Mouse (Mus musculus): ENCODE data around the gene Tubg1. TPM values are rescaled to one million over a fixed set of nuclear protein-coding genes. Genes with fewer than 3 reads are reported as not detected.

Gene Tubg1
- total RNA-seq, 2 experiments from 2014 or later = 44.4 to 52.3 TPM

GRCm38 (mm10) chr11:101163476-101164350, 44.0 kb downstream of the Tubg1 start:
- DNase-seq (ENCODE audit: extremely low spot score in 1 of 2, low spot score in 1 of 2) = no peak

- no peak for DNase-seq (ENCODE audit: extremely low spot score in 1 of 2, low spot score in 1 of 2)
Measured at GRCm38 (mm10) chr11:101164351-101164665, 44.6 kb downstream of the Tubg1 start.

GRCm38 (mm10) chr11:101164677-101165580, 45.2 kb downstream of the Tubg1 start:
- no peak for DNase-seq (ENCODE audit: extremely low spot score in 1 of 2, low spot score in 1 of 2)

GRCm38 (mm10) chr11:101166357-101166756, 46.6 kb downstream of the Tubg1 start:
- DNase-seq (ENCODE audit: extremely low spot score in 1 of 2, low spot score in 1 of 2) = no peak

GRCm38 (mm10) chr11:101167211-101167962, 47.6 kb downstream of the Tubg1 start:
- DNase-seq (ENCODE audit: extremely low spot score in 1 of 2, low spot score in 1 of 2) = no peak

- DNase-seq (ENCODE audit: extremely low spot score in 1 of 2, low spot score in 1 of 2) = no peak
Measured at GRCm38 (mm10) chr11:101167963-101168300, 48.2 kb downstream of the Tubg1 start.

- DNase-seq (ENCODE audit: extremely low spot score in 1 of 2, low spot score in 1 of 2) = peak in 1 of 2 experiments; percentile 1
Measured at GRCm38 (mm10) chr11:101168301-101168980, 48.7 kb downstream of the Tubg1 start.

- DNase-seq (ENCODE audit: extremely low spot score in 1 of 2, low spot score in 1 of 2) = peak in 1 of 2 experiments; percentile 1
Measured at GRCm38 (mm10) chr11:101169301-101170107, 49.8 kb downstream of the Tubg1 start.

GRCm38 (mm10) chr11:101170354-101170810, 50.6 kb downstream of the Tubg1 start, which contains the start of gene Cntnap1:
Gene Cntnap1 (plus strand): TSS chr11:101170523.
- DNase-seq (ENCODE audit: extremely low spot score in 1 of 2, low spot score in 1 of 2) = peak in 1 of 2 experiments; percentile 13

- peak; percentile 75 to 79 for DNase-seq (ENCODE audit: extremely low spot score in 1 of 2, low spot score in 1 of 2)
Measured at GRCm38 (mm10) chr11:101170811-101171610, 51.3 kb downstream of the Tubg1 start, which contains the start of gene Plekhh3. Gene Plekhh3 (minus strand): TSS chr11:101171351.

- DNase-seq (ENCODE audit: extremely low spot score in 1 of 2, low spot score in 1 of 2) = peak in 1 of 2 experiments; percentile 53
Measured at GRCm38 (mm10) chr11:101171721-101172433, 52.1 kb downstream of the Tubg1 start.

- no peak for DNase-seq (ENCODE audit: extremely low spot score in 1 of 2, low spot score in 1 of 2)
Measured at GRCm38 (mm10) chr11:101172434-101172815, 52.7 kb downstream of the Tubg1 start.

- peak in 1 of 2 experiments; percentile 9 for DNase-seq (ENCODE audit: extremely low spot score in 1 of 2, low spot score in 1 of 2)
Measured at GRCm38 (mm10) chr11:101173112-101173511, 53.4 kb downstream of the Tubg1 start.

GRCm38 (mm10) chr11:101173631-101174388, 54.1 kb downstream of the Tubg1 start:
- peak; percentile 52 to 58 for DNase-seq (ENCODE audit: extremely low spot score in 1 of 2, low spot score in 1 of 2)

- DNase-seq (ENCODE audit: extremely low spot score in 1 of 2, low spot score in 1 of 2) = no peak
Measured at GRCm38 (mm10) chr11:101174389-101174745, 54.6 kb downstream of the Tubg1 start.

- no peak for DNase-seq (ENCODE audit: extremely low spot score in 1 of 2, low spot score in 1 of 2)
Measured at GRCm38 (mm10) chr11:101174851-101175628, 55.3 kb downstream of the Tubg1 start, which contains the start of gene Ccr10. Gene Ccr10 (minus strand): TSS chr11:101175443.
